Mouse (Mus musculus) cerebellum, adult 2 months (tissue): ENCODE data around the gene Ilk. TPM values are rescaled to one million over a fixed set of nuclear protein-coding genes. Genes with fewer than 3 reads are reported as not detected.
"Not testable (repeated sequence)": the region's sequence is repeated elsewhere in the genome, so short reads cannot be mapped to it uniquely, and the experiment has no call there.

Source experiments
- DNase-seq, 2 experiments: peaks; one replicate each; pipeline ENCODE4 v3.0.0; 2021
- H3K27ac ChIP-seq: fragments of 200-500 bp; 2 replicates; pipeline ENCODE4 v1.5.1; 2012; ENCODE audit warnings: low read length, control low read depth, inconsistent platforms; ENCODE audit not compliant: insufficient read depth
- H3K27me3 ChIP-seq: fragments of 200-500 bp; 2 replicates; pipeline ENCODE4 v1.6.1; 2012; ENCODE audit warnings: inconsistent platforms, mild to moderate bottlenecking, low read length, moderate library complexity; ENCODE audit not compliant: control insufficient read depth, insufficient read depth
- H3K4me1 ChIP-seq: fragments of 200-500 bp; 2 replicates; pipeline ENCODE4 v1.6.1; 2011; ENCODE audit warnings: low read length; ENCODE audit not compliant: control insufficient read depth, insufficient read depth
- H3K4me3 ChIP-seq: fragments of 200-500 bp; replicated peaks from 2 replicates; pipeline ENCODE3; 2011; ENCODE audit warnings: mild to moderate bottlenecking, low read depth, low read length, control low read depth; ENCODE audit not compliant: insufficient read depth
- CTCF ChIP-seq: fragments of 200-500 bp; IDR thresholded peaks from 2 replicates; pipeline ENCODE4 v1.5.1; 2011; ENCODE audit warnings: low read depth, mild to moderate bottlenecking, control low read depth, low read length, moderate library complexity, borderline replicate concordance; ENCODE audit not compliant: insufficient read depth
- POLR2A ChIP-seq: fragments of 200-500 bp; IDR thresholded peaks from 2 replicates; pipeline ENCODE4 v1.6.1; 2011; ENCODE audit warnings: low read length, control low read depth, borderline replicate concordance; ENCODE audit not compliant: insufficient read depth
- WGBS: fragments of 180-500 bp; shearing (Covaris S2); methylation state at CpG from one replicate; pipeline ENCODE4 v1.1.7; 2018; 5-methylcytosine and 5-hydroxymethylcytosine counted together
- polyA plus RNA-seq: library from polyadenylated mRNA; depleted of rRNA; stranded (reverse); fragments of >200 nt; gene quantifications from 2 replicates; pipeline ENCODE4 v1.2.3, GENCODE M21; 2012

Gene Ilk
- polyA plus RNA-seq, 1 experiment, result 182 TPM

DNA sequence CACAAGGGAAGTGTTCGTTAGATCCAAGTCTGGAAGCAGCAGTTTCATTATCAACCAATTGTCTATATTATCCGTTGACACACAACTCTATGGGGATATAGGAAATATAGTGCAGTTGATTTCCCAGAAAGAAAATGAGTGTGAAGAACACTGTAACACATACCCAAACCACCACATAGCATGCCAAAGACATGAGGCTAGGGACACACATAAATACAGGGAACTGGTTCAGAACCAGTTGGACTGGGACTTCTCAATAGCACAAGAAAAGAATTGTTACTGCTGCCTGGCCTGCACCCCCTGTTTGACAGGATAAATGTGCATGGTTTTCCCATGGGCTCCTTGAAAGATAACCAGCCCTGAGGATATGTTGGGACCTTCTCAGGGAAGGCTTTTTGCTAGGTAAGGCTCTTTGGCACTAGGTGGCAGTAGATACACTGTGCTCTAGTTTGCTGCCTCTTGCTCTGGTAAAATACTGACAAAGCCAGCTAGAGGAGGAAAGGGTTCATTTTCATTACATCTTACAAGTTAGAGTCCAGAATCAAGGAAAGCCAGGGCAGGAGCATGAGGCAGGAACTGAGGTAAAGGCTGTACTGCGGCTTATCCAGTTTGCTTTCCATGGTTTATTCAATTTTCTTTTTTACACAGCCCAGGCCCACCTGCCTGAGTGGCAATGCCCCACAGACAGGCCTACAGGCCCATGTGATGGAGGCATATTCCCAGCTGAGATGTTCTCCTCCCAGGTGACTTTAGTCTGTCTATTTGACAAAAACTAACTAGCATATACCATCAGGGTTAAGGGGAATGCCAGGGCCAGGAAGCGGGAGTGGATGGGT is 10.0 kb upstream of the Ilk start:
- Histone ChIP-seq H3K4me1 (peaks cover 3% of the 10 kb centered on the region; the same call in 1 of the 2 replicates), H3K27me3 (no peaks in the 10 kb centered on the region), H3K27ac (no peak overlapping the region), H3K4me3 (no peak overlapping the region)
- TF ChIP-seq CTCF, result peak; percentile 68
- TF ChIP-seq POLR2A, result no peak
- peak; percentile 48 to 68 for DNase-seq
- 82% methylated on average over 4 of the region's 4 CpGs for WGBS

- no peak for TF ChIP-seq CTCF
- H3K27ac ChIP-seq, result no peak overlapping the region
- 97% methylated on average over 4 of the region's 4 CpGs for WGBS
- DNase-seq, result no peak
- no peak overlapping the region for H3K4me3 ChIP-seq
- no peaks in the 10 kb centered on the region for H3K27me3 ChIP-seq
- H3K4me1 ChIP-seq, result peaks cover 3% of the 10 kb centered on the region; the same call in 1 of the 2 replicates
Measured at GRCm38 (mm10) chr7:105726980-105727325, 9.4 kb upstream of the Ilk start.

- TF ChIP-seq POLR2A, result no peak
- no peak for TF ChIP-seq CTCF
- H3K4me1 ChIP-seq, result peaks cover 3% of the 10 kb centered on the region; the same call in 1 of the 2 replicates
- DNase-seq, result peak in 1 of 2 experiments; percentile 44
- WGBS, result 31% methylated on average over 6 of the region's 6 CpGs
- peak overlapping the region; percentile 26; the same call in 1 of the 2 replicates for H3K27ac ChIP-seq
- no peak overlapping the region for H3K4me3 ChIP-seq
- H3K27me3 ChIP-seq, result no peaks in the 10 kb centered on the region
Measured at GRCm38 (mm10) chr7:105728701-105729428, 7.5 kb upstream of the Ilk start.

GRCm38 (mm10) chr7:105733836-105734235 is 2.6 kb upstream of the Ilk start:
- Histone ChIP-seq H3K27ac (no peak overlapping the region), H3K27me3 (no peaks in the 10 kb centered on the region), H3K4me3 (no peak overlapping the region), H3K4me1 (no peaks in the 10 kb centered on the region; the same call in none of the 2 replicates)
- DNase-seq, result no peak
- 96% methylated on average over 11 of the region's 11 CpGs for WGBS
- TF ChIP-seq CTCF, result no peak
- no peak for TF ChIP-seq POLR2A

DNA sequence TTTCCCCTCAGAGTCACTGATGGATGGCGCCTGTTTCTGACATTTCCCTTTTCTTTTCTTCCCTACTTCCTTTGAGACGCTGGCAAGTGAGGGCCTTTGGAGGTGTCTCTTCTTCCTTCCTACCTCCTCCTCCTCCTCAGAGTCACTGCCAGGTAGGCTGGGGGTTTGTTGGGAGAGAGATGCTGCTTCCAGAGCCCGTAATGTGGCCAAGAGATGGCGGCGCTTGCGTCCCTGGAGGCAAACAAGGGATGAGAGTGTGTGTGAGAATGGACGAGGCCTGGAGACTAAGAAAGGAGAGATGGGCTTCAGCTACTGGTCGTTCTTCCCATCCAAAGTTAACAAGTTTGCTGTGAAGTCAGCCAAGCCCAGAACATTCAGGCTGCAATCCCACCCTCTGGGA is 1.6 kb upstream of the Ilk start:
- no peak overlapping the region for H3K27ac ChIP-seq
- 77% methylated on average over 8 of the region's 8 CpGs for WGBS
- H3K4me1 ChIP-seq, result no peaks in the 10 kb centered on the region; the same call in 1 of the 2 replicates
- TF ChIP-seq POLR2A (no peak), CTCF (no peak)
- H3K27me3 ChIP-seq, result no peaks in the 10 kb centered on the region
- DNase-seq, result no peak
- no peak overlapping the region for H3K4me3 ChIP-seq

DNA sequence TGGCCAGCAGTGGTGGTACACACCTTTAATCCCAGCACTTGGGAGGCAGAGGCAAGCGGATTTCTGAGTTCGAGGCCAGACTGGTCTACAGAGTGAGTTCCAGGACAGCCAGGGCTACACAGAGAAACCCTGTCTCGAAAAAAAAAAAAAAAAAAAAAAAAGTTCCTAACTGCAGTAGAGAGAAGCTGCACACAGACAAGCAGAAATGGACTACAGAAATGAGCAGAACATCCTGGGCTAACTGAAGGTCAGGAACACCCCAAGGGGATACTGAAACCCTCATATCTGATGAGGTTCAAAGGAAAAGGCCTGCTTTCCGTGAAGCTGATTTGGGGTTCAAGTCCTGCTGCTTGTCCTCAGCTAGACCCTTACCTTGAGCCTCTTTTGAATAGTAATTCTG is 928 bp upstream of the Ilk start:
- WGBS, result 42% methylated on average over 4 of the region's 4 CpGs
- not testable (repeated sequence) for DNase-seq

DNA sequence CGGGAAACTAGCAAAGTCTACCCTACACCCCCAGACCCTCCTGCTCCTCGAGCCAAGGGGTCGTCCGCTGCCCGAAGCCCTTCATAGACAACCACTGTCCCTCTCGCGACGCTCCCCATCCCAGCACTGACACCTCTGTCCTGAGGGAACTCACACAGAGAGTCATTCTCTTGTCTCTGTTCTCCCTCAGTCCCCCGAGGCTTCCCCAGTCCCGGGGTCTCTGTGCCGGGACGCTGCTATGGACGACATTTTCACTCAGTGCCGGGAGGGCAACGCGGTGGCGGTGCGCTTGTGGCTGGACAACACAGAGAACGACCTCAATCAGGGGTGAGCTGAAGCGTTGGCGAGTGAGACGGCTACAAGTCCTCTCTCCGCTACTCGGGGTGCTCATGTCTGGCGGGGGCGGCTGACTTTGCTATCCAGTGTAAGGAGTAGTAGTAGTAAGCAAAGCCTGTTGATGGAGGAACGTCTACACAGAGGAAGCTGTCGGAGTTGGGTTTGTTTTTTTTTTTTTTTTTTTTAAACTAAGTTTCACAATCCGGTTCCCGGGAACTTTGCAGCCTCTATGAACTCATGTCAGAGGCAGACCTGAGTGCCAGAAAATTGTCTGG is 624 bp downstream of the Ilk start, which contains the start of gene Rrp8:
Gene Rrp8 (minus strand): TSS at position 475 of the 611 bp plus-strand sequence.
- Histone ChIP-seq H3K4me1 (no peaks in the 10 kb centered on the region; the same call in 1 of the 2 replicates), H3K27me3 (no peaks in the 10 kb centered on the region), H3K27ac (peak within 1 kb of the TSS; percentile 86), H3K4me3 (peak within 1 kb of the TSS; percentile 73)
- DNase-seq, result peak; percentile 46 to 47
- TF ChIP-seq POLR2A (no peak), CTCF (no peak)
- WGBS, result under 1% methylated on average over 30 of the region's 30 CpGs

More for the DNA sequence above, 928 bp upstream of the Ilk start:
- peak overlapping the region; percentile 50 for H3K4me3 ChIP-seq
- not testable (repeated sequence) for H3K27ac ChIP-seq, H3K4me1 ChIP-seq, H3K27me3 ChIP-seq
